Mouse (Mus musculus) lung, postnatal 0 days (tissue): ENCODE data around the gene Lacc1.

Experiments used
- CTCF ChIP-seq: IDR thresholded peaks from 2 replicates; pipeline ENCODE4 v1.5.1; 2016; ENCODE audit warnings: antibody characterized with exemption, mild to moderate bottlenecking
- EP300 ChIP-seq: IDR thresholded peaks from 2 replicates; pipeline ENCODE4 v1.6.1; 2016; ENCODE audit warnings: antibody characterized with exemption, mild to moderate bottlenecking, control low read depth

GRCm38 (mm10) chr14:77029319-77030054 is 7.2 kb downstream of the Lacc1 start:
- TF ChIP-seq CTCF: no peak
- TF ChIP-seq EP300: no peak
